Mouse (Mus musculus) brain, embryonic 14.5 days (tissue): Measurements from ENCODE around the gene Kalrn.

Experiments
- CTCF ChIP-seq: fragments of 200-500 bp; IDR thresholded peaks from 2 replicates; pipeline ENCODE4 v1.5.1; 2012; ENCODE audit warnings: inconsistent platforms, mild to moderate bottlenecking, moderate library complexity, borderline replicate concordance; ENCODE audit not compliant: insufficient read depth, insufficient read length; ENCODE audit errors: extremely low read depth
- POLR2A ChIP-seq: fragments of 200-500 bp; IDR thresholded peaks from 2 replicates; pipeline ENCODE4 v1.6.1; 2012; ENCODE audit warnings: mild to moderate bottlenecking, inconsistent platforms, borderline replicate concordance; ENCODE audit not compliant: poor library complexity, insufficient read depth, insufficient read length, severe bottlenecking; ENCODE audit errors: extremely low read depth

DNA sequence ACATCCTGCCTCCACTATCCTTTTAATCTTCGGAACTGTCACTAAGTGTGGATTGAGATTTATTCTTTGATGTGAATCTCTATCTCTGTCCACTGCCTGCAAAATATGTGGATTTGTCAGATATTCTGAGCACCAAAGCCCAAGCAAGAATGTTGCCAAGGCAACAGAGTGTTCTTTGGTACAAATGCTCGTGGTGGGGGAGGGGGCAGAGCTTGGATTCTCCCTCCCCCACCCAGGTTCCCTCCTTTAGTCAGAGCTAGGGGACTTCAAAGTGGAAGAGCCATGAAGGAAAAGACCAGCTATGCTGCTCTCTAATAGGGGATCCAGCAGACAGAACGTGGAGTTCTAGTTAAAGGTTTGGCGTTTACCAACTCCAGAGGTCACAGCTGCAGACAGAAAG is 99.4 kb downstream of the Kalrn start:
- no peak for TF ChIP-seq POLR2A
- no peak for TF ChIP-seq CTCF
